Mouse (Mus musculus) MEL (cell line): ENCODE results near the gene 1700020N01Rik. TPM values are rescaled to one million over a fixed set of nuclear protein-coding genes. Genes with fewer than 3 reads are reported as not detected.
A peak's percentile ranks its signal among the peaks of the same experiment; 100 is the strongest.

Experiments
- DNase-seq: peaks from one replicate; pipeline ENCODE4 v3.0.0; 2011; ENCODE audit warnings: low read depth, low spot score
- H3K27ac ChIP-seq: 2 replicates; pipeline ENCODE4 v1.5.1; 2012; ENCODE audit warnings: low read depth, mild to moderate bottlenecking, control low read depth, low read length, moderate library complexity; ENCODE audit not compliant: control insufficient read depth
- H3K27me3 ChIP-seq, 2 experiments: fragments of 150-350 bp in 1 of 2; sonication (generic) in 1 of 2; 2 replicates each; pipeline ENCODE4 v1.6.1; 2012; ENCODE audit warnings: low read length in 2 of 2, mild to moderate bottlenecking in 2 of 2, improper control_type of control experiment in 1 of 2, moderate library complexity in 1 of 2; ENCODE audit not compliant: insufficient read depth in 2 of 2, control insufficient read depth in 1 of 2
- H3K36me3 ChIP-seq, 2 experiments: 2 replicates each; pipeline ENCODE4 v1.6.1; 2012 to 2014; ENCODE audit warnings: low read length in 2 of 2, improper control_type of control experiment in 1 of 2, inconsistent platforms in 1 of 2, mild to moderate bottlenecking in 1 of 2; ENCODE audit not compliant: insufficient read depth in 2 of 2, control insufficient read depth in 1 of 2
- H3K4me1 ChIP-seq, 2 experiments: fragments of 150-350 bp in 1 of 2; sonication (generic) in 1 of 2; 2 replicates each; pipeline ENCODE4 v1.6.1; 2012; ENCODE audit warnings: low read length in 2 of 2, improper control_type of control experiment in 1 of 2, mild to moderate bottlenecking in 1 of 2; ENCODE audit not compliant: insufficient read depth in 2 of 2, control insufficient read depth in 1 of 2
- H3K4me3 ChIP-seq, 2 experiments: fragments of 150-350 bp in 1 of 2; sonication (generic) in 1 of 2; 2 replicates each; pipeline ENCODE4 v1.5.1; 2012; ENCODE audit warnings: low read depth in 2 of 2, low read length in 2 of 2, mild to moderate bottlenecking in 2 of 2, moderate library complexity in 2 of 2, control low read depth in 1 of 2, improper control_type of control experiment in 1 of 2; ENCODE audit not compliant: control insufficient read depth in 1 of 2, insufficient read depth in 1 of 2
- H3K79me2 ChIP-seq: 2 replicates; pipeline ENCODE4 v1.6.1; 2012; ENCODE audit warnings: mild to moderate bottlenecking, low read length, moderate library complexity; ENCODE audit not compliant: control insufficient read depth, poor library complexity, insufficient read depth
- H3K9ac ChIP-seq: 2 replicates; pipeline ENCODE4 v1.6.1; 2012; ENCODE audit warnings: low read depth, mild to moderate bottlenecking, control low read depth, low read length, moderate library complexity; ENCODE audit not compliant: control insufficient read depth, poor library complexity, severe bottlenecking
- H3K9me3 ChIP-seq: fragments of 150-350 bp; sonication (generic); replicated peaks from 2 replicates; pipeline ENCODE4 v1.6.1; 2012; ENCODE audit warnings: mild to moderate bottlenecking, low read length, improper control_type of control experiment, moderate library complexity; ENCODE audit not compliant: insufficient read depth
- BHLHE40 ChIP-seq: IDR thresholded peaks from 2 replicates; pipeline ENCODE4 v1.6.1; 2012; ENCODE audit warnings: low read depth, mild to moderate bottlenecking, inconsistent platforms, low read length, improper control_type of control experiment, borderline replicate concordance
- CHD2 ChIP-seq: IDR thresholded peaks from 2 replicates; pipeline ENCODE4 v1.6.1; 2011; ENCODE audit warnings: low read length, improper control_type of control experiment
- CTCF ChIP-seq, 3 experiments: IDR thresholded peaks in 2 of 3; conservative IDR thresholded peaks in 1 of 3; 2 replicates each; pipeline ENCODE4 v1.5.1; 2011 to 2012; ENCODE audit warnings: low read length in 3 of 3, low read depth in 2 of 3, mild to moderate bottlenecking in 2 of 3, improper control_type of control experiment in 1 of 3, inconsistent platforms in 1 of 3, mixed read lengths in 1 of 3, moderate library complexity in 1 of 3; ENCODE audit not compliant: control insufficient read depth in 1 of 3, insufficient read depth in 1 of 3, poor library complexity in 1 of 3, severe bottlenecking in 1 of 3
- ELF1 ChIP-seq: IDR thresholded peaks from 2 replicates; pipeline ENCODE4 v1.6.1; 2014; ENCODE audit warnings: low read depth, mild to moderate bottlenecking, inconsistent platforms, low read length, improper control_type of control experiment, moderate library complexity
- ETS1 ChIP-seq: IDR thresholded peaks from 2 replicates; pipeline ENCODE4 v1.6.1; 2012; ENCODE audit warnings: low read depth, mild to moderate bottlenecking, inconsistent platforms, low read length, improper control_type of control experiment, moderate library complexity
- GABPA ChIP-seq: IDR thresholded peaks from 2 replicates; pipeline ENCODE4 v1.6.1; 2012; ENCODE audit warnings: low read depth, mild to moderate bottlenecking, inconsistent platforms, low read length, improper control_type of control experiment, moderate library complexity
- JUND ChIP-seq: IDR thresholded peaks from 2 replicates; pipeline ENCODE4 v1.6.1; 2011; ENCODE audit warnings: low read depth, mild to moderate bottlenecking, improper control_type of control experiment, low read length
- KAT2A ChIP-seq: conservative IDR thresholded peaks from 2 replicates; pipeline ENCODE4 v1.6.1; 2012; ENCODE audit warnings: low read depth, low read length, improper control_type of control experiment, inconsistent platforms
- MAX ChIP-seq: IDR thresholded peaks from 2 replicates; pipeline ENCODE4 v1.6.1; 2011; ENCODE audit warnings: low read length, improper control_type of control experiment
- MEF2A ChIP-seq: IDR thresholded peaks from 2 replicates; pipeline ENCODE4 v1.6.1; 2014; ENCODE audit warnings: low read depth, mild to moderate bottlenecking, inconsistent platforms, low read length, improper control_type of control experiment; ENCODE audit not compliant: poor library complexity, insufficient replicate concordance, severe bottlenecking; ENCODE audit errors: extremely low read depth
- MXI1 ChIP-seq: IDR thresholded peaks from 2 replicates; pipeline ENCODE4 v1.6.1; 2011; ENCODE audit warnings: mild to moderate bottlenecking, low read depth, low read length, improper control_type of control experiment
- MYB ChIP-seq: IDR thresholded peaks from 2 replicates; pipeline ENCODE4 v1.6.1; 2011; ENCODE audit warnings: mild to moderate bottlenecking, low read depth, low read length, improper control_type of control experiment
- MYC ChIP-seq: IDR thresholded peaks from 2 replicates; pipeline ENCODE4 v1.6.1; 2011; ENCODE audit warnings: low read depth, mild to moderate bottlenecking, low read length, improper control_type of control experiment, moderate library complexity
- NELFE ChIP-seq: IDR thresholded peaks from 2 replicates; pipeline ENCODE4 v1.6.1; 2011; ENCODE audit warnings: low read depth, low read length, improper control_type of control experiment
- POLR2AphosphoS2 ChIP-seq: IDR thresholded peaks from 2 replicates; pipeline ENCODE4 v1.6.1; 2011; ENCODE audit warnings: low read length, improper control_type of control experiment
- SIN3A ChIP-seq: IDR thresholded peaks from 2 replicates; pipeline ENCODE4 v1.6.1; 2012; ENCODE audit warnings: low read length, improper control_type of control experiment, inconsistent platforms
- SMC3 ChIP-seq: IDR thresholded peaks from 2 replicates; pipeline ENCODE4 v1.6.1; 2011; ENCODE audit warnings: low read depth, low read length, improper control_type of control experiment
- TBP ChIP-seq: IDR thresholded peaks from 2 replicates; pipeline ENCODE4 v1.8.0; 2011; ENCODE audit warnings: low read depth, low read length, improper control_type of control experiment
- USF1 ChIP-seq: IDR thresholded peaks from 2 replicates; pipeline ENCODE4 v1.6.1; 2014; ENCODE audit warnings: low read depth, mild to moderate bottlenecking, inconsistent platforms, low read length, improper control_type of control experiment, moderate library complexity
- USF2 ChIP-seq, 2 experiments: IDR thresholded peaks; 2 replicates each; pipeline ENCODE4 v1.6.1; 2011 to 2012; ENCODE audit warnings: improper control_type of control experiment in 2 of 2, low read length in 2 of 2, borderline replicate concordance in 1 of 2, inconsistent platforms in 1 of 2, low read depth in 1 of 2, mild to moderate bottlenecking in 1 of 2; ENCODE audit not compliant: insufficient read depth in 1 of 2
- ZC3H11A ChIP-seq: IDR thresholded peaks from 2 replicates; pipeline ENCODE4 v1.6.1; 2012; ENCODE audit warnings: low read depth, mild to moderate bottlenecking, inconsistent platforms, low read length, improper control_type of control experiment
- ZKSCAN1 ChIP-seq: IDR thresholded peaks from 2 replicates; pipeline ENCODE4 v1.6.1; 2012; ENCODE audit warnings: low read depth, mild to moderate bottlenecking, inconsistent platforms, low read length, improper control_type of control experiment, moderate library complexity
- ZMIZ1 ChIP-seq: IDR thresholded peaks from 2 replicates; pipeline ENCODE4 v1.6.1; 2012; ENCODE audit warnings: low read depth, mild to moderate bottlenecking, inconsistent platforms, low read length, improper control_type of control experiment, moderate library complexity
- ZNF384 ChIP-seq: IDR thresholded peaks from 2 replicates; pipeline ENCODE4 v1.6.1; 2012; ENCODE audit warnings: low read depth, mild to moderate bottlenecking, inconsistent platforms, low read length, improper control_type of control experiment
- polyA plus RNA-seq, 2 experiments: library from polyadenylated mRNA; stranded (reverse) in 1 of 2; unstranded in 1 of 2; fragments of >175 nt in 1 of 2; fragments of >200 nt in 1 of 2; gene quantifications; 2 replicates each; pipeline versions ENCODE4 v1.2.1 to v1.2.4; 2012; ENCODE audit warnings: low replicate concordance in 2 of 2, low read depth in 1 of 2; ENCODE audit not compliant: insufficient read length in 2 of 2, insufficient read depth in 1 of 2, missing spikeins in 1 of 2
- total RNA-seq: library from RNA; depleted of rRNA; stranded (reverse); fragments of 300-350 nt; gene quantifications from 2 replicates; pipeline ENCODE4 v1.2.3, GENCODE M21; 2012

The 1700020N01Rik gene
- total and polyA plus RNA-seq, 3 experiments, result 0.60 TPM; not detected in 2

DNA sequence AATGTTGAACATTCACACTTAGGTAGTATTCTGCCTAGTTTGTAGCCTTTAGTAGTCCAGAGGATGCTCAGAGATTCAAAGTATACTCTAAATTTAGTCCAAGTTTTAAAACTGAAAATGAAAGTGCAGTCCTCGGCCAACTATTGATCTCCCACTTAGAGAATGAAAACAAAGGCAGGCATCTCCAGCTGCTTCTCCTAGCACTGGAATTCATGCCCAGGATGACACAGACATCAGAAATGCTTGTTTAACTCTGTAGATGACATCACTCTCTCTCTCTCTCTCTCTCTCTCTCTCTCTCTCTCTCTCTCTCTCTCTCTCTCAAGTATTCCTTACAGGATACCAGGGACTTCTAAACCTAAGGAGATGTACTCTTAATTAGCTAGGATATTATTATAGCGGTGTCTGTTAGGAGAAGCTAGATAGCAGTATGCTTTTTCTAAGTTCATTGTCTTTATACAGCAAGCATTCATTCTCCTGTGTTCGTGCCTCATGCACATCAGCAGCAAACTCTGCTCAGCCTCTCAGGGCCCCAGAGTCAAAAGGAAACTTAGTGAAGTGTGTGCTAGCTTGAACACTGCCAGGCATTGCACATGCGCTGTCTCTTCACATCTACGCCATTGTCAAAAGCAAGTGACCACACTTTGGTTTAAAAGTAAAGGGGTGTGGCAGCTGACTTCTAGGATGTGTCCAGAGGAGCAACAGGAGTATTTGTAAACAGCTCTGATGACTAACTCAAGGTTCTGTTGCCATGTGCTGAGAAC is 26.0 kb downstream of the 1700020N01Rik start:
- Histone ChIP-seq H3K4me3 (peak overlapping the region in 1 of 2 experiments; percentile 35; a peak in 1 of 4 replicates), H3K9ac (no peak overlapping the region)
- no peak for TF ChIP-seq GABPA
- TF ChIP-seq SIN3A, result no peak
- TF ChIP-seq SMC3, result no peak
- TF ChIP-seq USF1, result no peak
- no peak for TF ChIP-seq ZNF384
- no peak for TF ChIP-seq MEF2A
- TF ChIP-seq KAT2A, result no peak
- no peak for TF ChIP-seq ZMIZ1
- no peak for TF ChIP-seq ZKSCAN1
- no peak for TF ChIP-seq ZC3H11A
- TF ChIP-seq MYC, result no peak
- no peak for TF ChIP-seq CTCF (IDR thresholded peaks at IDR 0.05 in 2 of 3, conservative IDR thresholded peaks at IDR 0.05 in 1 of 3; ENCODE audit: control insufficient read depth in 1 of 3, insufficient read depth in 1 of 3, low read depth in 2 of 3, low read length in 3 of 3, poor library complexity in 1 of 3, severe bottlenecking in 1 of 3)
- TF ChIP-seq MYB, result no peak
- no peak for TF ChIP-seq TBP
- no peak for TF ChIP-seq MAX
- TF ChIP-seq BHLHE40, result no peak
- no peak for TF ChIP-seq POLR2AphosphoS2
- TF ChIP-seq, all 39 proteins: peak for 0

DNA sequence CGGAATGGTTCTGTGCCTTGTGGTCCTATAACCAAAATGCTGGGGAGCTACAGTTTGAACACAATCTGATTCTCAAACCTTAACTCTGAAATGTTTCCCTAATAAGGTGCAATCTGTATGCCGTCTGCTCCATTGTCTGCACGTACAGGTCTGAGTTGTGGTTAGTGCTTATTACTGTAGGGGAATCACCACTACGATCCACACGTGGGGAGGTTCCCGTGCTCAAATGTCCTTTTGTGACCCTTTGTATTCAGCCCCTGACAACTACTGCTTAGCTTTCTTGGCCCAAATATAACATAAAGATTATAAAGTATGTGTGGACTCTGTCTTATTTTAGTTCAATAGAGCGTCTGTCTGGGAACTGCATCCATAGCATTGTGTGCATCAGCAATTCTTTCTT is 29.1 kb downstream of the 1700020N01Rik start:
- Histone ChIP-seq H3K4me3 (no peak overlapping the region), H3K9me3 (no peaks in the 10 kb centered on the region), H3K9ac (no peak overlapping the region), H3K4me1 (no peaks in the 10 kb centered on the region), H3K27ac (no peak overlapping the region), H3K36me3 (no peaks in the 10 kb centered on the region), H3K27me3 (peaks cover 8% of the 10 kb centered on the region in 2 experiments), H3K79me2 (no peaks in the 10 kb centered on the region)
- DNase-seq, result no peak
- TF ChIP-seq JUND, result no peak
- no peak for TF ChIP-seq BHLHE40
- TF ChIP-seq USF1, result no peak
- no peak for TF ChIP-seq POLR2AphosphoS2
- TF ChIP-seq ELF1, result no peak
- TF ChIP-seq NELFE, result no peak
- no peak for TF ChIP-seq CHD2
- TF ChIP-seq USF2 (IDR thresholded peaks at IDR 0.05; ENCODE audit: borderline replicate concordance in 1 of 2, insufficient read depth in 1 of 2, low read depth in 1 of 2, low read length in 2 of 2), result no peak
- no peak for TF ChIP-seq MXI1
- TF ChIP-seq MYB, result no peak
- no peak for TF ChIP-seq ETS1
- TF ChIP-seq MYC, result no peak

More for the DNA sequence above, 26.0 kb downstream of the 1700020N01Rik start:
- no peak for DNase-seq
- no peaks in the 10 kb centered on the region for H3K4me1 ChIP-seq
- no peaks in the 10 kb centered on the region for H3K36me3 ChIP-seq
- no peaks in the 10 kb centered on the region for H3K79me2 ChIP-seq
- peaks cover 8% of the 10 kb centered on the region in 2 experiments for H3K27me3 ChIP-seq
- H3K27ac ChIP-seq, result no peak overlapping the region
- H3K9me3 ChIP-seq, result no peaks in the 10 kb centered on the region
